Mouse (Mus musculus) urinary bladder, postnatal 25 days (tissue): ENCODE data around the gene Gm4981.
"Not testable (repeated sequence)": the region's sequence is repeated elsewhere in the genome, so short reads cannot be mapped to it uniquely, and the experiment has no call there.

ENCODE experiments used
- DNase-seq: peaks from one replicate; pipeline ENCODE4 v3.0.0; 2022; ENCODE audit warnings: low spot score

Gm4981 gene

DNA sequence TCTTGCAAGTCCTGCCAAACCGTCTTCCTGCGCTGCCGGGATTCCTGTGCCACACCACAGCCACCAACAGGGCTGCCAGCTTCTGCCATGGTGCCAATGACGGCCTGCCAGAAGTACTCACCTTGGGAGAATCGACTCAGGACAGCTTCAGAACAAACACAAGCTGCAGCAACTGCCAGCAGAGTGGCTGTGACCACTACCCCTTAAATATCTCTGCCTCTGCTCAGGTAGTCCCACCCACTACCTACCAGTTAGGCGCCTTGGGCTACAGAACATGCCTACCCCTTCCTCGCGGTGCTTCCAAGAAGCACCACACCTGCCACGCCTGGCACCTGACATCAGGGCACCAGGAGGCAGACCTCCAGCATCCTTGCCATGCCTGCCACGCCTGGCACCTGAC lies at the start of gene Gm4981:
Gene Gm4981, minus strand, starts transcription at position 89 of the 400 bp plus-strand sequence.
- DNase-seq: no peak

DNA sequence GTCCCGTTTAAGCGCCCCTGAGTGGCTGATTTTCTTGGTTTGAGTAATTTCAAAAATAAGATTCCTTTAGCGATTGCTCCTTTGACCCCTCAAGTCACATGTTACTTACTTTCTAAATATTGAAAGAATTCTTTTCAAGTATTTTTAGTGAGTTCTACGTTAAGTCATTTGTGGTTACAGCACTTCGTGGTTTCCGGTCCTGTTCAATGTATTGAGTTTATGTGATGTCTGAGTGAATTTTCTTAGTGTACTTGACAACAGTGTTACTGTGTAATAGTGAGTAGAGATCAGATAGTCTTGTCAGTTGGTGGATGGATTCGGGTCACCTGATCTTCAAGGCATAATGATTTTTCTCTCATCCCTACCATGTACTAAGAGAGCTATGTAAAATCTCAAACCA lies 45.7 kb upstream of the Gm4981 start:
- DNase-seq: no peak

DNA sequence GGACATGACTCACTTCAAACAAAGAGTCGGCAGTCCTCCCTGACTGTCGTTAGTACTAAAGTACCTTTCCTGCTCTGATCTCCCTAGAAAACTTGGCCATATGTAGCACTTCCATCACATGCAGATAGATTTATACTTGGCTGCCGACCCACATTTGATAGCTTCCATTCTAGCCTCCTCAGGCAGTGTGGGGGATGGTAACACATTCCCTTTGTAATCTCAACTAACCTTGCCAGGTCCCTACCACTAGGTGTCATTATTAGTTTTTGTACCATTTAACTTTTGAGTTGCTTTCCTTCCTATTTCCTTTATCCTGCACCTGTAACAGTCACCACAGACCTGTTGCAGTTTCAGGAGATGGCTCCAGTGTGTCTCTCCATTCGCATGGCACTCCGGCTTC lies 22.0 kb upstream of the Gm4981 start:
- DNase-seq: no peak

DNA sequence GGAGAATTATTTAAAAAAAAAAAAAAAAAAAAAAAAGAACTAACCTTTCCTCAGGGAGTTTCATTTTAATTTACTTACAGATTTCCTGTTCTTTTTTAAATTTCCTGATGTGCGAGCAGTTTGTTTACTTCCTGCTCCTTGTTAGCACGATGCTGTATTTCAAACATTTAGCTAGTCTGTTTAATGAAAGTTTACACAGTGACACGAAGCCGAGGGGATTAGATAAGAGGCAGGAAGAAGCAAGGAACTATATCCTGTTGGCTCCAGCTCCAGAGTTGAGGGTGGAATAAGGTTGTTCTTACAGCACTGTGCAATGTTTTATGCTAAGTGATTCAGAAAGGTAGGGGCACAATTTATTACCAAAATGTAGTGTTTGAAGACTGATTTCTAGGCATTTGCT lies 19.5 kb upstream of the Gm4981 start:
- DNase-seq: no peak

DNA sequence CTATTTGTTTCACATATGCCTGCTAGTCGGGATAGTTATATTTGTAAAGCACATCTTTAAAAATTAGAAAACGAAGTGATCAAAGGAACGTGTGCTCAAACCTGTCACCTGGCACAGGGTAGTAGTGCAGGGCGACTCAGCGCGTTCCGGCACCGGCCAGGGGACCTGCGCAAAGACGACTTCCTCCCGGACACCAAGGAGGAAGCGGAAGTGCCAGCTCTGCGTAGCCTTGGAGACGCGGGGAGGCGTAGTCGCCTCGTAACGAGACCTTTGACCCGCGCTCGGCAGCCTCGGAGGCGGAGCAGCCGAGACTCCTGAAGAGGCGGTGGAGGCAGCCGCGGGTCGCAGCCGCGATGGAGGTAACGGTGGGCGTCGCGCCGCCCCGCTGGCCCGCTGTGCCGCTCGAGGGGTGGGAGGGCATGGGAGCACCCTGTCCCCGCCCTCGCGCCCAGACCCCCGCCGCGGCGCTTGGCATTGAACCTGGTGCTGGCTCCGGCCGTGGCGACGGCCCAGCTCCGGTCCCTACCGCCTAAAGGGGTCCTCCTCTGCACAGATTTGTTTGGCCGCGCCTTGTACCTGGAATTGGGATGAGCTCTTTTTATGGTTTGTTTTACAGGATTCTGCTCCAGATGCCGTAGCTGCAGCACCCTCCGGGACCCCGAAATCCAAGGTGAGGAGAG lies 18.9 kb upstream of the Gm4981 start, which contains the start of gene Gcc2:
Gene Gcc2, plus strand, starts transcription at position 285 of the 680 bp plus-strand sequence.
- DNase-seq: peak; percentile 87

DNA sequence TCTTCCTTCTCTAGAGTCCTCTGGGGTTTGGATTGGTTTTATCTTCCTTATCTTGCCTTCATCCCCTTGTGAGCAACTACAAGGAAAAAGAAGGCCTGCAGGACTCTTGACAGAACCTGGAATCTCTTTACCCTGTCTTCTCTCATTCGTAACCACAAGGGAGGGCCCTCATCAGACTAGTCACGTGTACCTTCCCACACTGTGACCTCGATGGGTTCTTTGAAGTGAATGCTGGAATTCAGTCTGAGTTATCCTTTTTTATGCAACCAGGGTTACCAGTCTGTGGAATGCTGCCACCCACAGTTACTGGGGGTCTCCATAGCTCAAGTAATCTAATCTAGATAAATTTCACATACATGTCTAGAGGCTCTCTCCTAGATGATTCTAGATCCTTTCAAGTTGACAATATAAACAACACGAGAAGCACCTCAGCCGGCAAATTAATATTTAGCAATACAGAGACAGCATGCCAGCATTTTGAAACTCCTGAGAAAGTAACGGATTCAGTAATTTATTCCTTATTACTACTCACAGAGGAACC lies 18.2 kb upstream of the Gm4981 start:
- no peak for DNase-seq

DNA sequence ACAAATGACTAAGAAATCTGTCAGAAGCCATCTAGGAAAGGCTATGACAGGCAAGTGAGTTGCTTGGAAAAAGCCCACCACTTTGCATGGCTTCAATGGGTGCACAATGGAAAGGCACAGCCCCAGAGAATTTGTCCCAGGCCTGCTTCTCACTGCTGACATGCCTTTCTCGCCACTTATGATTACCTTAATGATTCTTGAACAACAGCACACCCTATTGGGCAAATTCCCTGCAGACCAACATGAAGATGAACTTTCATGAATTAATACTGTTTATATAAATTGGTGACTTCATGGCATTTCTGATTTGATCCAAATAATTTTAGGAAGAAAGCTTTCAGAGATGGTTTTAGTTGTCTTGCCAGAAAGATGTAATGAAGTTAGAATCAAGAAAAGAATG lies 13.0 kb upstream of the Gm4981 start:
- no peak for DNase-seq

DNA sequence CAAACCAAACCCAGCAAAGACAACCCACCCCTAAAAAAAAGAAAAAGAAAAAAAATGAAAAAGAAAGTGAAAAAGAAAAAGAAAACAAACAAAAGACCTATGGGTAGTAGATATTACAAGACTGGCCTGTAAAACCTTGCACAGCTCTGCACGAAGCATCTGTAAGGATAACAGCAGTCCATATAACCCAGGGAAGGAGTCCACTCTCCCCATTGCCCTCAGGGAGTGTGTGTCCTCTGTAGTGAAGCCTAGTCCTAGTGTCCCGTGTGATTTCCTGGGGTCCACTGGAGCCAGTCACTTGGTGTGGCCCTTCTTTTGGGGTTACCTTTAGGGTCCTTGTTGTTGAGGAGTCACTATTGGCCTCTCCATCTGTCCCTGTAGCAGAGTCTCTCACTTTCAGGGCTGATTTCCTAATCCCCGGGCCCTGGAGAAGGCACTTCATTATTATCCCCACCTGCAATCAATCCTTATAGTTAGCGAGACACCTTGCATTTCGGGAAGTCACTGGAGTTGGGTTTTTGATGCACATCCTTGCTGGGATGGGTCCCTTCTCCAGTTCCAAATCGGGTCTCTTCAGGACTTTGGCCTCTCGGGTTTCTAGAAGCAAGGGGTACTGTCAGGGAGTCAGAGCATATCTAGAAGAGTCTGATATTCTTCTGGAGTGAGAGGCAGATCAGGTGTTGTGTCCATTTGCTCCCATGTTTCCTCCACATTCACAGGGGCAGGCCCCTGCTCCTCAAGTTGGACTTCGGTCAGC lies 2.7 kb upstream of the Gm4981 start:
- DNase-seq: peak; percentile 74

DNA sequence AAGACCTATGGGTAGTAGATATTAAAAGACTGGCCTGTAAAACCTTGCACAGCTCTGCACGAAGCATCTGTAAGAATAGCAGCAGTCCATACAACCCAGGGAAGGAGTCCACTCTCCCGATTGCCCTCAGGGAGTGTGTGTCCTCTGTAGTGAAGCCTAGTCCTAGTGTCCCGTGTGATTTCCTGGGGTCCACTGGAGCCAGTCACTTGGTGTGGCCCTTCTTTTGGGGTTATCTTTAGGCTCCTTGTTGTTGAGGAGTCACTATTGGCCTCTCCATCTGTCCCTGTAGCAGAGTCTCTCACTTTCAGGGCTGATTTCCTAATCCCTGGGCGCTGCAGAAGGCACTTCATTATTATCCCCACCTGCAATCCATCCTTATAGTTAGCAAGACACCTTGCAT lies 1.5 kb downstream of the Gm4981 start:
- DNase-seq: not testable (repeated sequence)

DNA sequence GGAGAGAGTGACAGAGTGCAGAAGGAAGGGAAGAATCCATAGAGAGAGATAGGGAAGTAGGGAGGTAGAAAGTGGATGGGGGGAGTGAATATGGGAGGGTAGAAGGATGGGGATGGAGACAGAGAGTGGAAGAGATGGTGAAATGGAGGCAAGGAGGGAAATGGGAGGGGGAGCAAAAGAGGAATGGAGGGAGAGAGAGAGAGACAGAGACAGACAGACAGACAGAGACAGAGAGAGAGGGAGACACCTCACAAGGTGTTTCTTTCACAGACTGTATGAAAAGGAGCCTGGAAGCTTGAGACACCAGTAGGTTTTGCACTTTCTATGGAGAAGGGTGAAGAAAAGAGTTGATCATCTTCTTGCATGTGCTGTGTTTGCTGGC lies 2.8 kb downstream of the Gm4981 start:
- not testable (repeated sequence) for DNase-seq

DNA sequence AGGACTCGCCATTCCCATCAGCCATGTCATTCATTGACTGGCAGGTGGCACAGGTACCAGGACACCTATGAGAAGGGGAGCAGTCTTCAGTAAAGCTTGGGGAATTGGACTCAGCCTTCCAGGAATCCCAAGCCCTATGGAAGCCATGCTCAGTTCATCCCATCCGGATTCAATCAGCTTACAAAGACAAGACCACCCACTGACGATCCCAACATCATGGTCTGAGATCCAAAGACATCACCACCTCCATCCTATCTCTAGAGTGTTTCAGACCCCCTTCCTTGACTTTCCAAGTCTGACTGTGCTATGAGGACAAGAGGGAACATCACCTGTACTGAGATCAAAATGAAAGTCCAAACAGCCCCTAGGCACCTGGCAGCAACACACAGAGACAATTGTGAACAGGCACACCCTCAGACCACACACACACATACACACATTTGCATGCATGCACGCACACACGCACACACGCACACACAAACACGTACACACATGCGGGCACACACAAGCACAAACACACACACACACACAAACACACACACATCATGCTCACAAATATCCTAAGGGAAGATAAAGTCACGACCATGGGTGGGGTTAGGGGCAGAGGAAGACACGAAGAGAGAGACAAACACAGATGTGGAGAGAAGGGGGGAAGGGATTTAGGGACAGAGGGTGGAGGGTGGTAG lies 3.3 kb downstream of the Gm4981 start:
- DNase-seq: not testable (repeated sequence)

DNA sequence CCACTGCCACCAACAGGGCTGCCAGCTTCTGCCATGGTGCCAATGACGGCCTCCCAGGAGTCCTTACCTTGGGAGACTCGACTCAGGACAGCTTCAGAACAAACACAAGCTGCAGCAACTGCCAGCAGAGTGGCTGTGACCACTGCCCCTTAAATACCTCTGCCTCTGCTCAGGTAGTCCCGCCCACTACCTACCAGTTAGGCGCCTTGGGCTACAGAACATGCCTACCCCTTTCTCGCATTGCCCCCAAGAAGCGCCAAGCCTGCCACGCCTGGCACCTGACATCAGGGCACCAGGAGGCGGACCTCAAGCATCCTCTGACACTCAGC lies 3.9 kb downstream of the Gm4981 start, which contains the start of gene Duxf3:
Gene Duxf3, minus strand, starts transcription at position 35 of the 329 bp plus-strand sequence.
- not testable (repeated sequence) for DNase-seq

DNA sequence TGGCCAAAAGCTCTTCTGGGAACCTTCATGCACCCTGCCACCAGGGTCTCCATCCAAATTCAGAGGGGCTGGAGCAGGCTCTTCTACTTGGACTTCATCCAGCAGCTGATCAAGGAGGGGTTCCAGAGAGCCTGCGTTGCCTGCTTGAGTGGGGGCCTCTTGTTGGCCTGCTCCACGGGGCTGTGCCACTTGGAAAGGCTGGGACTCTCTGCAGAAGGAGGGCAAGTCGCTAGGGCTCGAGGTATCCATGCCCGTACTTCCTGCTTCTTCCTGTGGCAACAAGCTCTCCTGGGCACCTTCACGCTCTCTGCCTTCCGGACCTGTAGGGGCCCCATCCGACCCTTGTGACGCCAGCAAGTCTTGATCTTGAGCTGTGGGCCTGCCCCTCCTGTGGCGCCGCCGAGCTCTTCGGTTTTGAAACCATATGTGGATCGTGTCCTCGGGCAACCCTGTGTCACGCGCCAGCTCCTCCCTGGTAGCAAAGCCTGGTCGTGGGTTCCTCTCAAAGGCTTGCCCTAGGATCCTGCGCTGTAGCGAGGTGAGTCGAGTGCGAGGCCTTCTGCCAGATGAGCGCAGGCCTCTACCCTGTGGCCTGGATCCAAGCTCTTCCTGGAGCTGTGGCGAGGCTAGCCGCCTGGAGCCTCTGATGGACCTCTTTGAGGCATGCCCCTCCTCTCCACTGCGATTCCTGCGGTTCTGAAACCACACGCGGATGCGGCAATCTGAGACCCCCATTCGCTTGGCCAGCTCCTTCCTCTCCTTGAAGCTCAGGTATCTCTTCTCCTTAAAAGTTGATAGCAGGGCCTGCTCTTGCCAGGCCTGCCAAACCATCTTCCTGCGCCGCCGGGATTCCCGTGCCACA lies 4.5 kb downstream of the Gm4981 start:
- peak; percentile 82 for DNase-seq

DNA sequence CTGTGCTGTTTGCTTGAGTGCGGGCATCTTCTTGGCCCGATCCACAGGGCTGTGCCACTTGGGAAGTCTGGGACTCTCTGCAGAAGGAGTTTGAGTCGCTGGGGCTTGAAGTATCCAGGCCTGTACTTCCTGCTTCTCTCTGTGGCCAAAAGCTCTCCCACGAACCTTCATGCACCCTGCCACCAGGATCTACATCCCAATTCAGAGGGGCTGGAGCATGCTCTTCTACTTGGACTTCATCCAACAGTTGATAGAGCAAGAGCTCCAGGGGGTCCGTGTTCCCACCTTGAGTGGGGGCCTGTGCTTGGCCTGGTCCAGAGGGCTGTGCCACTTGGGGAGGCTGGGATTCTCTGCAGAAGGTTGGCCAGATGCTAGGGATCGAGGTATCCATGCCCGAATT lies 5.4 kb downstream of the Gm4981 start:
- DNase-seq: not testable (repeated sequence)

DNA sequence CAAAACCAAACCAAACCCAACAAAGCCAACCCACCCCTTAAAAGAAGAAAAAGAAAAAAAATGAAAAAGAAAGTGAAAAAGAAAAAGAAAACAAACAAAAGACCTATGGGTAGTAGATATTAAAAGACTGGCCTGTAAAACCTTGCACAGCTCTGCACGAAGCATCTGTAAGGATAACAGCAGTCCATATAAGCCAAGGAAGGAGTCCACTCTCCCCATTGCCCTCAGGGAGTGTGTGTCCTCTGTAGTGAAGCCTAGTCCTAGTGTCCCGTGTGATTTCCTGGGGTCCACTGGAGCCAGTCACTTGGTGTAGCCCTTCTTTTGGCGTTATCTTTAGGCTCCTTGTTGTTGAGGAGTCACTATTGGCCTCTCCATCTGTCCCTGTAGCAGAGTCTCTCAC lies 6.5 kb downstream of the Gm4981 start:
- not testable (repeated sequence) for DNase-seq

DNA sequence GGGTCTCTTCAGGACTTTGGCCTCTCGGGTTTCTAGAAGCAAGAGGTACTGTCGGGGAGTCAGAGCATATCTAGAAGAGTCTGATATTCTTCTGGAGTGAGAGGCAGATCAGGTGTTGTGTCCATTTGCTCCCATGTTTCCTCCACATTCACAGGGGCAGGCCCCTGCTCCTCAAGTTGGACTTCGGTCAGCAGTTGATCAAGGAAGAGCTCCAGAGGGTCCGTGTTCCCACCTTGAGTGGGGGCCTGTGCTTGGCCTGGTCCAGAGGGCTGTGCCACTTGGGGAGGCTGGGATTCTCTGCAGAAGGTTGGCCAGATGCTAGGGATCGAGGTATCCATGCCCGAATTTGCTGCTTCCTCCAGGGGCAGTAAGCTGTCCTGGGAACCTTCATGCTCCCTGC lies 8.7 kb downstream of the Gm4981 start:
- DNase-seq: not testable (repeated sequence)

DNA sequence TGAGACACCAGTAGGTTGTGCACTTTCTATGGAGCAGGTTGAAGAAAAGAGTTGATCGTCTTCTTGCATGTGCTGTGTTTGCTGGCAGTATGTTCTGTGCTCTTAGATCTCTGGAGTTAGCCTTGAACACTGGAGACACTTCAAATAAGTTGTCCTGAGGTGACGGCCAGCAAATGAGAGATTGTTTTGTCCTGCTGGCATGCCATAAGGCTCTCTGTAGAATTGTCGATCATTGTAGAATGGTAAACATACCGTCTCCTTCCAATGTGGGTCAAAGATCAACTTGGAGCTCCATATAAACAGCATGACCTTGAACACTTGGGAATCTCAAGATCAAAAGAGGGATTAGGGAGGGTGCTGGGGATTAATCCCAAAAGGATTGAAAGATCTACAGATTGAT lies 10.1 kb downstream of the Gm4981 start:
- DNase-seq: not testable (repeated sequence)

DNA sequence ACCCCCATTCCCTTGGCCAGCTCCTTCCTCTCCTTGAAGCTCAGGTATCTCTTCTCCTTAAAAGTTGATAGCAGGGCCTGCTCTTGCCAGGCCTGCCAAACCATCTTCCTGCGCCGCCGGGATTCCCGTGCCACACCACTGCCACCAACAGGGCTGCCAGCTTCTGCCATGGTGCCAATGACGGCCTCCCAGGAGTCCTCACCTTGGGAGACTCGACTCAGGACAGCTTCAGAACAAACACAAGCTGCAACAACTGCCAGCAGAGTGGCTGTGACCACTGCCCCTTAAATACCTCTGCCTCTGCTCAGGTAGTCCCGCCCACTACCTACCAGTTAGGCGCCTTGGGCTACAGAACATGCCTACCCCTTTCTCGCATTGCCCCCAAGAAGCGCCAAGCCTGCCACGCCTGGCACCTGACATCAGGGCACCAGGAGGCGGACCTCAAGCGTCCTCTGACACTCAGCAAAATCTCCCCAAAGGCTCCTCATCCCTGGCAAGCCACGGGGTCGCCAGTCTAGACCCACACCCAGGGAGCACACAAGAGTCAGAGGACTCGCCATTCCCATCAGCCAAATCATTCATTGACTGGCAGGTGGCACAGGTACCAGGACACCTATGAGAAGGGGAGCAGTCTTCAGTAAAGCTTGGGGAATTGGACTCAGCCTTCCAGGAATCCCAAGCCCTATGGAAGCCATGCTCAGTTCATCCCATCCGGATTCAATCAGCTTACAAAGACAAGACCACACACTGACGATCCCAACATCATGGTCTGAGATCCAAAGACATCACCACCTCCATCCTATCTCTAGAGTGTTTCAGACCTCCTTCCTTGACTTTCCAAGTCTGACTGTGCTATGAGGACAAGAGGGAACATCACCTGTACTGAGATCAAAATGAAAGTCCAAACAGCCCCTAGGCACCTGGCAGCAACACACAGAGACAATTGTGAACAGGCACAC lies 11.4 kb downstream of the Gm4981 start, which contains the start of gene AW822073:
Gene AW822073, minus strand, starts transcription at position 104 of the 959 bp plus-strand sequence.
- DNase-seq: not testable (repeated sequence)

DNA sequence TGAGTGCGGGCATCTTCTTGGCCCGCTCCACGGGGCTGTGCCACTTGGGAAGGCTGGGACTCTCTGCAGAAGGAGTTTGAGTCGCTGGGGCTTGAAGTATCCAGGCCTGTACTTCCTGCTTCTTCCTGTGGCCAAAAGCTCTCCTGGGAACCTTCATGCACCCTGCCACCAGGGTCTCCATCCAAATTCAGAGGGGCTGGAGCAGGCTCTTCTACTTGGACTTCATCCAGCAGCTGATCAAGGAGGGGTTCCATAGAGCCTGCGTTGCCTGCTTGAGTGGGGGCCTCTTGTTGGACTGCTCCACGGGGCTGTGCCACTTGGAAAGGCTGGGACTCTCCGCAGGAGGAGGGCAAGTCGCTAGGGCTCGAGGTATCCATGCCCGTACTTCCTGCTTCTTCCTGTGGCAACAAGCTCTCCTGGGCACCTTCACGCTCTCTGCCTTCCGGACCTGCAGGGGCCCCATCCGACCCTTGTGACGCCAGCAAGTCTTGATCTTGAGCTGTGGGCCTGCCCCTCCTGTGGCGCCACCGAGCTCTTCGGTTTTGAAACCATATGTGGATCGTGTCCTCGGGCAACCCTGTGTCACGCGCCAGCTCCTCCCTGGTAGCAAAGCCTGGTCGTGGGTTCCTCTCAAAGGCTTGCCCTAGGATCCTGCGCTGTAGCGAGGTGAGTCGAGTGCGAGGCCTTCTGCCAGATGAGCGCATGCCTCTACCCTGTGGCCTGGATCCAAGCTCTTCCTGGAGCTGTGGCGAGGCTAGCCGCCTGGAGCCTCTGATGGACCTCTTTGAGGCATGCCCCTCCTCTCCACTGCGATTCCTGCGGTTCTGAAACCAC lies 12.3 kb downstream of the Gm4981 start:
- DNase-seq: peak; percentile 75
